Mouse (Mus musculus) kidney, adult 11 months (tissue): Measurements from ENCODE around the gene Cysltr2.

Experiments used
- DNase-seq: peaks from one replicate; pipeline ENCODE4 v3.0.0; 2022

The Cysltr2 gene

GRCm38 (mm10) chr14:72983456-72983855, 65.5 kb downstream of the Cysltr2 start:
- peak; percentile 74 for DNase-seq

- DNase-seq = no peak
Observed at GRCm38 (mm10) chr14:72982981-72983436, 65.9 kb downstream of the Cysltr2 start.

GRCm38 (mm10) chr14:72980761-72981160, 68.2 kb downstream of the Cysltr2 start:
- no peak for DNase-seq

GRCm38 (mm10) chr14:72980106-72980505, 68.8 kb downstream of the Cysltr2 start:
- no peak for DNase-seq

- no peak for DNase-seq
Observed at GRCm38 (mm10) chr14:72976111-72976510, 72.8 kb downstream of the Cysltr2 start.
